Mouse (Mus musculus) thymus, postnatal 10 days (tissue): ENCODE measurements around the gene Prrx1.

Experiments used
- DNase-seq, 2 experiments: peaks; one replicate each; pipeline ENCODE4 v3.0.0; 2021; ENCODE audit warnings: low spot score in 2 of 2

Gene Prrx1

GRCm38 (mm10) chr1:163273132-163273531, 40.4 kb downstream of the Prrx1 start:
- DNase-seq: no peak

GRCm38 (mm10) chr1:163266853-163267538, 46.5 kb downstream of the Prrx1 start:
- no peak for DNase-seq

- DNase-seq: no peak
Observed at GRCm38 (mm10) chr1:163257298-163257697, 56.2 kb downstream of the Prrx1 start.

- no peak for DNase-seq
Observed at GRCm38 (mm10) chr1:163255884-163256283, 57.6 kb downstream of the Prrx1 start.

DNA sequence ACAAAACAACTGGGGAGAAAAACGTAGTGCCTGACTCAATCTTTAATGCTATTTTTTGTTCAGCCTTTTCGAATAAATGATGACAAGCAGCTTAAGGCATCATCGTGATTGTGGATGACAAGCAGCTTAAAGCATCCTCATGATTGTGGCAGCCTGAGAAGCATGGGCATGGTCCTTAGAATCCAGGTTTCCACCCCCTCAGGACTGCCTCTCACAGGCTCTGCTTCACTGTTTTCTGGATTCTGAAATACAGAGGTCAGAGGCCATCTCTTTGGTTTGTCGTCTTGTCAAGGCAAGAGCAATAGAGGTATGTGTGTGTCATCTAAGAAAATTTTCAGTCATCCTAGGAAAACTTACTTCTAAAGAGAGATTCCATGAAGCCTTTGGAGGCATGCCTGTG, 60.7 kb downstream of the Prrx1 start:
- DNase-seq: no peak

DNA sequence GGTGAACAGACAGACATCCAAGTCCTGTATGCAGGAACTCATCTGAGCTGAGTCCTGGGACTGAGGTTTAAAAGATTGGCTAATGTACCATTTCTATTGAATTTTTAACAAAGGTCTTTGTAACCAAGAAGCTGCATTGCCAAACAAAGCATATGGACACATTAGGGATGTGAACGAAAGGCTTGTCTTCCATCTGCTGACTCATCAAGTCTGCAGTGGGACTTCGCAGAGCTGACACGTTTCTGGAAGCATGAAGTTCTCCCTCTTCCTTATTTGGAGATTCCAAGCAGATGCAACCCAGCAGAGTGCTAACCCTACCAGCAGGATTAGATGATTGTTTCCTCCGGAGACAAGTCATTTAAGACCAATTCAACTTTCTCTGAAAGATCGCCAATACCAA, 61.2 kb downstream of the Prrx1 start:
- no peak for DNase-seq

DNA sequence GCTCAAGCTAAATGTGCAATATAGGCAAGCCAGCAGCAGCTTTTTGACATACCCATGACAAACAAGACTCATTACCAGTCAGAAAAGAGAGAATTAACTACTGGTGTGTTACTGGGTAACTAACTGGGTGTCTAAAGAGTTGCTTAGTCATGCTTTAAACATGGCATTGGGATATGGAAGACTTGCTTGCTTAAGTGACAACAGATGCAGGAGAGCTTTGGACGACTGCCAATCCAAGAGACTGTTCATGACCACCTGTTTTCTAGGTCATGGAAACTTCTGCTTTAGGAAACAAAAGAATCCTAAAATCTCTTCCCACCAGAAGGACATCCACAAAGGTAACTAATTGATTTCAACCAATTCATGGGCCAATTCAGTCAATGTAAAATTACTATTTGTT, 61.7 kb downstream of the Prrx1 start:
- DNase-seq: no peak

GRCm38 (mm10) chr1:163238950-163239349, 74.6 kb downstream of the Prrx1 start:
- no peak for DNase-seq

DNA sequence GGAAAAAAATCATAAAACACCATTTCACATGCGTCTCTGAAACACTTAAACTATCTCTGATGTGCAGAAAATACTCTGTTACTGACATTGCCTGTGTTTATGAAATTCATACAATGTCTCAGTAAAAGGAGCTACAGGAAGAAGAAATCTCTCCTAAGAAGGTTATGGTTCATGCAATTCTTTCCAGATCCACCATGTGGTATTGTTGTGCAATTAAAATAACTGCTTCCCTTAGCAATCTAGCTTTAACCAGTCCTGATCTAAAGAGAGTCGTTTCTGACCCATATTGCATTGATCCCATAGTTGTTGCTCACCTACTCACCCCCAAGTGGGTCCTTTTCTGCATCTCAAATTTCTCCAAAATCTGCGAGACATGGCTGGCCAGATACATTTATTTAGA, 82.3 kb downstream of the Prrx1 start:
- no peak for DNase-seq

- DNase-seq: no peak
Observed at GRCm38 (mm10) chr1:163226271-163226670, 87.2 kb downstream of the Prrx1 start.

DNA sequence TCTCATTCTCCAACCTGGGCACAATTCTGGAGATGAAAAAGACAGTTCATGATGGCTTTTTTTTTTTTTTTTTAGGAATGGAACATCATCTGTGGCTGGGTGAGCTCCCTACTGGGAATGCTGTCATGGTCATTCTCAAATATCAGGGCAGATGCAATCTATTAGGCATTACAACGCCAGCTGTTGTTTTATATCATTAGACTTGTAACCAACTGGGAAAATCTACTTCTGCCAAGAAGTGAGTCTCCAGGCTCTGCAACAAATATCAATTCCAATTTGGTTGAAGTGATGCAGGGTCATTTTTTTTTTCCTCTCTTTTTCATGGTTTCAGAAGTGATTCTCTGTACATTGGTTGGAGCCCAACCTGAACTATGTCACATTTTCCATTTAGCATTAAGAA, 91.7 kb downstream of the Prrx1 start:
- no peak for DNase-seq

DNA sequence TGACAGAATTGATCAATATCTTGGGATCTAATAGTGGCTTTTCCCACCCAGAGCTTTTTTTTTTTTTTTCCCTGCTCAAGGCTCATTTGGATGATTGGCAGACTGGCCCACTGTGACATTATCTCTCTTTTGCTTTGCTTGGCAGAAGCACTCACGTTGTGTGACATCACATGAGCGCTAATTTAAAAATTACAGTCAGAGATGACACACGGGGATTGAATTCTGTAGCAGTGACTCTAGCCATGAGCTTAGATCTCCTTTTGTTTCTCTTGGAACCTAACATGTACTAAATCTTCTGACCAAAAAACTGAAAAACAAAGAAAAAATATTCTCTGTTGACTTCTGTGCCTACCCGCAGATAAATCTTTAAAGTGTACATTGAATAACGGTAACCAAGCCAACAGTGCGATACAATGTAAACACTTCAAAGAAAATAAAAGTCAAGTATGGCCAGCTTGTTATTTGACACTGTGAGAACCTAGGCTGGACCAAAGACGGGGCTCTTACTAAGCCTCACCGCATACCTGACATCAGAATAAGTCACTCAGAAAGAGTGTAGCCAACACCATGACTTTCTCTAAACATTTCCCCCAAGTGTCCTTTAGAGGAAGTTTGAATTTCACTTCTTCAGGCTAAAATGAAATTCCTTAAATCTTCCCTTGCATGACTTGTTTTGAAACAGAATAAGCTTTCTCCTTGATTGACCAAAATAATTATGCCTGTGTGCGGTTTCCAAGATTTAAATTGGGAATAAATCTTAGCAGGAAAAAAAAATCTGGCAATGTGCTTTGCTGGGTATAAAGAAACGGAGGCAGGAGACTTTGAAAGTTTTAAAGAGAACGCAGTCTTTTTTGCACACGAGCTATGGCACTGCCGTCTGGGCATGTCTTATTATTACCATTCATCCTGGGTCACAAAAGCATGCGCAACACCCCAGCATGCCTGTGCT, 104.3 kb downstream of the Prrx1 start:
- DNase-seq: no peak

DNA sequence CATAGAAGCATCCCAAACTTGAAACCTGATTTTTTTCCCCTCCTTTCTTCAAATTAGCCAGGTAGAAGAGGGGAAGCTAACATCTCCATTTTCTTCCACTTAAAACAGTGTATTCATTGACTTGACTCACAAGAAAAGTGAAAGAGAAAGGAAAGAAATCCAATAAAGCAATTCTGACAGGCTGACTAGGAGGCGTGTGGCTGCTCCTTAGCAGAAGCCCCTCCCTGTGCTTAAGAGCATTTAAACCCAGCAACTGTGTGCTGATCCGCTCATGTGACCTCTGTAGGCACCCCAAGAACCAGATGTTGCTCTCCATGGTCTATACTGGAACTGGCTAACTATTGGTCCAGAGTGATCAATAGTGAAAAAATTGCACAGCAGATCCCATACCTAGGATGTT, 114.7 kb downstream of the Prrx1 start:
- no peak for DNase-seq

GRCm38 (mm10) chr1:163198059-163198458, 115.5 kb downstream of the Prrx1 start:
- no peak for DNase-seq
